Mouse (Mus musculus) adipose tissue, adult 10 weeks (tissue): Measurements from ENCODE around the gene Spint2. TPM values are rescaled to one million over a fixed set of nuclear protein-coding genes. Genes with fewer than 3 reads are reported as not detected.

Experiments
- polyA plus RNA-seq: library from polyadenylated mRNA; stranded (reverse); fragments of 350-450 nt; fragmentation: Illumina TruSeq; extraction: RNeasy Lipid Tissue Mini Kit (QIAGEN cat#74804); gene quantifications from one replicate; pipeline ENCODE4 v1.2.3, GENCODE M21; 2014; ENCODE audit warnings: low read depth, low replicate concordance

The Spint2 gene
- 454 TPM for polyA plus RNA-seq

GRCm38 (mm10) chr7:29281201-29282073, at the start of gene Spint2:
Spint2 (minus strand) TSS chr7:29281912.

GRCm38 (mm10) chr7:29303738-29304462, 22.2 kb upstream of the Spint2 start, which contains the start of gene Dpf1:
Dpf1 (plus strand) TSS chr7:29303951.

GRCm38 (mm10) chr7:29288942-29289638, 7.4 kb upstream of the Spint2 start, which contains the start of gene Ppp1r14a:
Ppp1r14a (plus strand) TSS chr7:29289308.

GRCm38 (mm10) chr7:29248261-29248841, 33.4 kb downstream of the Spint2 start, which contains the start of gene 2200002D01Rik:
2200002D01Rik (minus strand) TSS chr7:29248466.

GRCm38 (mm10) chr7:29238019-29238967, 43.4 kb downstream of the Spint2 start, which contains the start of gene Yif1b:
Yif1b (plus strand) TSS chr7:29238329.

GRCm38 (mm10) chr7:29232247-29233013, 49.3 kb downstream of the Spint2 start, which contains the start of gene Kcnk6:
Kcnk6 (minus strand) TSS chr7:29232515.

GRCm38 (mm10) chr7:29213675-29214082, 68.0 kb downstream of the Spint2 start, which contains the start of gene Catsperg1:
Catsperg1 (minus strand) TSS chr7:29214035.

Other genes with a start within 250 kb of the Spint2 start
- 0.19 TPM for gene Ryr1, start 156.7 kb downstream of the Spint2 start, polyA plus RNA-seq
- 5.3 TPM for gene Rasgrp4, start 147.1 kb downstream of the Spint2 start, polyA plus RNA-seq
- gene Fam98c, start 125.7 kb downstream of the Spint2 start, polyA plus RNA-seq = 29.7 TPM
- 7.8 TPM for gene Ggn, start 111.7 kb downstream of the Spint2 start, polyA plus RNA-seq
- 4.9 TPM for gene Spred3, start 111.5 kb downstream of the Spint2 start, polyA plus RNA-seq
- 144 TPM for gene Psmd8, start 101.2 kb downstream of the Spint2 start, polyA plus RNA-seq
- gene Catsperg1, start 67.9 kb downstream of the Spint2 start, polyA plus RNA-seq = 10.8 TPM
- gene Kcnk6, start 49.4 kb downstream of the Spint2 start, polyA plus RNA-seq = 4.2 TPM
- gene Yif1b, start 43.6 kb downstream of the Spint2 start, polyA plus RNA-seq = 70.2 TPM
- gene 2200002D01Rik, start 33.4 kb downstream of the Spint2 start, polyA plus RNA-seq = 3.5 TPM
- gene Ppp1r14a, start 7.4 kb upstream of the Spint2 start, polyA plus RNA-seq = 12.8 TPM
- 2.1 TPM for gene Dpf1, start 22.0 kb upstream of the Spint2 start, polyA plus RNA-seq
- 23.1 TPM for gene Sipa1l3, start 236.7 kb upstream of the Spint2 start, polyA plus RNA-seq